Mouse (Mus musculus) megakaryocyte-erythroid progenitor cell, adult 5 weeks (primary cell): Measurements from ENCODE around the gene Ambra1. TPM values are rescaled to one million over a fixed set of nuclear protein-coding genes. Genes with fewer than 3 reads are reported as not detected.

Experiments
- polyA plus RNA-seq: library from polyadenylated mRNA; stranded (reverse); fragments of >175 nt; gene quantifications from 2 replicates; pipeline ENCODE4 v1.2.3, GENCODE M21; 2012

The Ambra1 gene
- polyA plus RNA-seq: 23.8 and 24.7 TPM in 2 replicates

DNA sequence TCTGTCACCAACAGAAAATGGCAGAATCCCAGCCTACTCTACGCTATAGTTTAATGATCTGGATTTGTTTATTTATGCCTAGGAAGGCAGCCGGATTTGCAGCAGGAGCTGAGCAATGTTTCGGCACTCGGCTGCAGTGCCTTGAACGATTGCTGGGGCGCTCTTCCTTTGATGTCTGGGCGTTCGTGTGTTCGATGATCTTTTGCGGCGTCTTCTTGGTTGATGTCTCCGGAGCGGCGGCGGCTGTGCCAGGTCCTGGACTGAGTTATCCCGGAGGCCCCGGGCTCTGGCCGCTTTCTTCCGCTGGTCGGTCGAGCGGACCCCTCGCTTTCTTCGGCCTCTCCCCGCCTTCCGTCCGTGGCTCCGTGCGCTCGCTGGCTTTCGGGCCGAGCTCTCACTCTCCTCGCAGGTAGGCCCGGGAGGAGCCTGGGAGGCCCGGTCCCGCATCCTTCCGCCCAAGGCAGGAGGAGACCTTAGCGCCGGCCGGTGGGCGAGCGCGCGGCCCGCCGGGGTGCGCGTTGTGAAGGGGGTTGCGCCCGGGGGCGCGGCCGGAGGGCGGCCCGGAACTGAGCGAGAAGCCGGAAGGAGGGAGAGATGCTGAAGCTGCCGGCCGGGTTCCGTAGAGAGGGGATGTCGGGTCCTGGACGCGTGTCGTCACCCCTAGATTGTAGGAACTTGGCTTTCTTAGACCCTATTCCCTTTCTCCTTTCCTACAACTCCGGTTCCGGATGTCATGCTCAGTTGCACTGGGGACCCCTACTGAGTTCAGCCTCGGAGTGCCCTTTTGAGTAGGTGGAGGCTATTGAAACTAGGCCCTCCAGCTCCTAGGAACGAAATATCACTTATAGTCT lies at the start of gene Ambra1:
TSS of gene Ambra1 (plus strand) at position 164 of the 851 bp plus-strand sequence.

DNA sequence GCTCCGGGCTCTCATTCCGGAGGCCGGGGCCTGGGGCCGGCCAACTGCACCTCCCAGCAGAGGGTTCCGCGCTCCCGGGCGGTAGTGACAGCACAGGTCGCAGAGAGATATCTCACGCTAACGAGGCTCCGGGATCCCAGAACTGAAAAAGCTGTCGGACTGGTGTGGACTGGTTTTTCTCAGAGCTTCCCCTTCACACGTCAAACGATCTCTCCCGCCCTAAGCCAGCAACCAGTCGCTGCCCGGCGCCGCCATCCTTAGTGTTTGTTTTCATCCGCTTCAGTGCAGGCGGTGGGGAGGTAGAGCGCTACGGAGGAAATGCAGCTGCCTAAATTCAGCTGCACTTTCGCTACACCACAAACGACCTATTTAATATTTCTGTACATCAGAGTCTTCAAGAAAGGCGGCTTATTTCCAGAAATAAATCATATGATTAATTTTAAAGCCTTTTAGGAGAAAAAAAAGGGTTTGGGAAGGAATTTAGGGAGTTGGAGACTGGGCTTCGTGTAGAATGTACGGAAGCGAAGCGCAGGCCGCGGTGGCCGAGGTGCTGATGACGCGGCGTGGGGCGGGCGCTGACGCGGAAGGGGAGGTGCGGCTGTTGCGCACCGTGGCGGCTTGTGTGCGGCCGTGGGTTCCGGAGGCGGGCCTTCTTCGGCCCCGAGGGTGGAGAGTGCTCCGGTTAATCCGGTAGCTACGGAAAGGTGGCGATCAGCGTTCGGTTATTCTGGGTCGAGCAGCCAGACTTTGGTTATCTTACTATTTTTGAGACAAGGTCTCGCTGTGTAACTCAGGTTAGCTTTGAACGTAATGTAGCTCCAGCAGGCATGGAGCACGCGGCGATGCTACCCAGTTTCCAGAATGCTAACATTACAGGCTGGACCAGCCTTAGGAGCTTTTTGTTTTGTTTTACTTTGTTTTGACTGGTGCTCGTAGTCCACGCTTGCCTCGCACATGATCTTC lies 19.4 kb upstream of the Ambra1 start, which contains the start of the genes Atg13 and Harbi1:
TSS of gene Atg13 (minus strand) at position 305 of the 963 bp plus-strand sequence.
TSS of gene Harbi1 (plus strand) at position 581 of the 963 bp plus-strand sequence.

DNA sequence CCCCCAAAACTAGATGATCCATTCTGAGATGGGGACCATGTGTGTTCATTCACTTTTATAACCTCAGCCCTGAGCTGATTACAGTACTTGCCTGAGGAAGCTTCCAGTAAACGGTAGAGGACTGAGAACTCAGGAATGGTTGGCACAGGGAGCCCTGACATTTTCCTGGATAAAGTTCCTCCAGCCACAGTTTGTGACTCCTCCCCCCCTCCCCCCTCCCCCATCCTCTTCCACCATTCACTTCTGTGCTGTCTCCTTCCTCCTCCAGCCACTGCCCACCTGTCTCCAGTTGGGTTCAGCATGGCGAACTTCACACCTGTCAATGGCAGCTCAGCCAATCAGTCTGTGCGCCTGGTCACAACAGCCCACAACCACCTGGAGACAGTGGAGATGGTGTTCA lies 197.0 kb downstream of the Ambra1 start, which contains the start of gene Chrm4:
TSS of gene Chrm4 (plus strand) at position 301 of the 400 bp plus-strand sequence.

DNA sequence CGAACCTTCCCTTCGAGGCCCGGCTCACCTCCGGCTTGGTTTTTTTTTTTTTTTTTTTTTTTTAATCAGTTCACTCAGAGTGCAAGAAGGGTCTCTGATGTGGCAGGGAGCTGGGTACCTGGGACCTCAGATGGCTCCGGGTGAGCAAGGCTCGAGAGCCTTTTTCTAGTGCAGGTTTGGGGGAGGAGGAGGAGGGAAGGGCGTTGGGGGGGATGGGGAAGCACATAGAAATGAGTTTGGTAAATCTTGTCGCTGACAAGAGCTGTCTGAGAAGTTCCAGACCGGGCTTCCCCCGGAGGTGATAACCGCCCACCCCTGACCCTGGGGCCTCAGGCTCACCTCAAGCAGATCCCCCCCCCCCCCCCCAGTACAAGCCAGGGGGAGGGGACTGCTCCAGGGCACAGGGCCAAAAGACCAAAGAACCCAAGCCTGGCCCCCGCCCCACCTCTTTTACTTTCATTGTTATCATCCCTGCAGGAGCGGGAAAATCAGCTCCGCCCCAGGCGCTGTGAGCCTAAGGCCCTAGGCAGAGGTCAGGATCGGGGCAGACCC lies 202.3 kb downstream of the Ambra1 start, which contains the start of gene Mdk:
TSS of gene Mdk (minus strand) at position 138 of the 552 bp plus-strand sequence.

DNA sequence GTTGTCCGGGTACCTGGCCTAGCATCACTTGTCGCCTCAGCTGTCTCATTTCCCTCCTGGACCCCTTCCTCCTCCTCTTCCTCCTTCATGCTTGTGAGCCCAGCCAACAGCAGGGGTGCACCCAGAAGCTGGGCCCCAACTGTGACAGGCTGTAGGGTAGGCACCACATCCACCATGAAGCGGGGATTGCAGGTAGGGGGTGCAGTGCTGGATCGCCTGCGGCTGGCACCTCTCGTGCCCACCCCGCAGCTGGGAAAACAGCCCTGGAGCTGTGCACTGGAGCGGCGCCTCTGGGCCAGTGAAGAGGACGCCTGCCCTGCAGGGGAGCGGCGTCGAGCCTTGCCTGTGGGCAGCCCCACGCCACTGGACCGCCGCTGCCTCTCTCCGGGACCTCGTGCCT lies 215.5 kb downstream of the Ambra1 start, which contains the start of gene Gm9821:
TSS of gene Gm9821 (plus strand) at position 221 of the 400 bp plus-strand sequence.

Other genes with a start within 250 kb of the Ambra1 start
- gene Ckap5, start 203.4 kb upstream of the Ambra1 start, polyA plus RNA-seq: 2.5 and 3.0 TPM in 2 replicates
- gene F2, start 93.7 kb upstream of the Ambra1 start, polyA plus RNA-seq: 0.02 and 0.10 TPM in 2 replicates
- gene Zfp408, start 80.3 kb upstream of the Ambra1 start, polyA plus RNA-seq: 19.7 and 25.3 TPM in 2 replicates
- gene Arhgap1, start 80.3 kb upstream of the Ambra1 start, polyA plus RNA-seq: 31.6 and 34.3 TPM in 2 replicates
- 26.2 and 29.4 TPM in 2 replicates for gene Atg13, start 19.6 kb upstream of the Ambra1 start, polyA plus RNA-seq
- gene Harbi1, start 19.3 kb upstream of the Ambra1 start, polyA plus RNA-seq: 0.59 and 0.83 TPM in 2 replicates
- gene Chrm4, start 197.1 kb downstream of the Ambra1 start, polyA plus RNA-seq: 0.62 and 0.99 TPM in 2 replicates
- gene Mdk, start 202.2 kb downstream of the Ambra1 start, polyA plus RNA-seq: 6.7 and 8.1 TPM in 2 replicates
- 0.04 and 0.10 TPM in 2 replicates for gene Gm9821, start 215.6 kb downstream of the Ambra1 start, polyA plus RNA-seq
- gene Dgkz, start 245.7 kb downstream of the Ambra1 start, polyA plus RNA-seq: 348 and 410 TPM in 2 replicates